Mouse (Mus musculus) forebrain, embryonic 14.5 days (tissue): ENCODE data around the gene Ddx42. TPM values are rescaled to one million over a fixed set of nuclear protein-coding genes. Genes with fewer than 3 reads are reported as not detected.

Experiments used
- ATAC-seq: fragments of 200-750 bp; cut with Nextera tagmentation; 2 replicates; pipeline ENCODE4 v1.8.0; 2017; ENCODE audit warnings: mild to moderate bottlenecking, moderate library complexity
- DNase-seq: peaks from one replicate; pipeline ENCODE4 v3.0.0-alpha.2; 2015; ENCODE audit warnings: low spot score
- H3K27ac ChIP-seq: fragments of 300-500 bp; sonication (generic); 2 replicates; pipeline ENCODE4 v1.5.1; 2014; ENCODE audit warnings: low read depth, mild to moderate bottlenecking, control low read depth, low read length, moderate library complexity
- H3K27me3 ChIP-seq: fragments of 300-500 bp; sonication (generic); replicated peaks from 2 replicates; pipeline ENCODE4 v1.6.1; 2014; ENCODE audit warnings: low read length, control low read depth, mixed read lengths; ENCODE audit not compliant: control insufficient read depth, insufficient read depth
- H3K36me3 ChIP-seq: fragments of 300-500 bp; sonication (generic); 2 replicates; pipeline ENCODE4 v1.6.1; 2014; ENCODE audit warnings: low read length, control low read depth; ENCODE audit not compliant: control insufficient read depth, insufficient read depth
- H3K4me1 ChIP-seq: fragments of 300-500 bp; sonication (generic); 2 replicates; pipeline ENCODE4 v1.6.1; 2014; ENCODE audit warnings: antibody characterized with exemption, low read length, control low read depth; ENCODE audit not compliant: control insufficient read depth, insufficient read depth
- H3K4me2 ChIP-seq: fragments of 300-500 bp; sonication (generic); 2 replicates; pipeline ENCODE4 v1.6.1; 2014; ENCODE audit warnings: mild to moderate bottlenecking, control low read depth, low read length
- H3K4me3 ChIP-seq: fragments of 300-500 bp; sonication (generic); 2 replicates; pipeline ENCODE4 v1.5.1; 2014; ENCODE audit warnings: low read depth, low read length, control low read depth
- H3K9ac ChIP-seq: fragments of 300-500 bp; sonication (generic); 2 replicates; pipeline ENCODE4 v1.6.1; 2014; ENCODE audit warnings: mild to moderate bottlenecking, low read length, control low read depth, moderate library complexity
- H3K9me3 ChIP-seq: fragments of 300-500 bp; sonication (generic); replicated peaks from 2 replicates; pipeline ENCODE4 v1.6.1; 2016; ENCODE audit warnings: low read length, control low read depth, mixed read lengths; ENCODE audit not compliant: control insufficient read depth
- WGBS: fragments of 180-500 bp; shearing (Covaris S2); extraction: QIAGEN DNeasy Blood & Tissue Kit; methylation state at CpG from one replicate; pipeline ENCODE4 v1.1.7; 2014; 5-methylcytosine and 5-hydroxymethylcytosine counted together
- polyA plus RNA-seq: library from polyadenylated mRNA; unstranded; fragments of >200 nt; fragmentation: Nextera tagmentation; extraction: Ambion mirVana; gene quantifications from 2 replicates; pipeline ENCODE4 v1.2.1, GENCODE M21; 2014

Gene Ddx42
- polyA plus RNA-seq, 1 experiment from 2014 or later: 65.6 TPM

GRCm38 (mm10) chr11:106290376-106290775 lies 73.7 kb downstream of the Ddx42 start:
- Histone ChIP-seq H3K9me3 (no peaks in the 10 kb centered on the region), H3K4me1 (no peaks in the 10 kb centered on the region), H3K4me2 (no peak overlapping the region), H3K27me3 (no peaks in the 10 kb centered on the region), H3K36me3 (no peaks in the 10 kb centered on the region), H3K27ac (no peak overlapping the region), H3K4me3 (no peak overlapping the region), H3K9ac (no peak overlapping the region)
- 94% methylated on average over 5 of the region's 5 CpGs for WGBS
- DNase-seq (no peak), ATAC-seq (no peak)

GRCm38 (mm10) chr11:106291861-106292260 lies 75.1 kb downstream of the Ddx42 start:
- Histone ChIP-seq H3K36me3 (no peaks in the 10 kb centered on the region), H3K9ac (no peak overlapping the region), H3K27me3 (no peaks in the 10 kb centered on the region), H3K4me1 (no peaks in the 10 kb centered on the region), H3K27ac (no peak overlapping the region), H3K4me3 (no peak overlapping the region), H3K4me2 (no peak overlapping the region), H3K9me3 (no peaks in the 10 kb centered on the region)
- ATAC-seq: no peak
- DNase-seq: no peak
- 94% methylated on average over 2 of the region's 2 CpGs for WGBS

Other genes with a start within 250 kb of the Ddx42 start
- gene Ace, start 249.0 kb upstream of the Ddx42 start, polyA plus RNA-seq: 1.9 and 3.1 TPM in 2 replicates
- gene Ace3, start 222.3 kb upstream of the Ddx42 start, polyA plus RNA-seq: not detected in 2 replicates
- 0.48 and 0.57 TPM in 2 replicates for gene Kcnh6, start 208.8 kb upstream of the Ddx42 start, polyA plus RNA-seq
- 76.2 and 93.6 TPM in 2 replicates for gene Dcaf7, start 180.1 kb upstream of the Ddx42 start, polyA plus RNA-seq
- gene Taco1, start 150.9 kb upstream of the Ddx42 start, polyA plus RNA-seq: 5.7 and 7.0 TPM in 2 replicates
- gene Map3k3, start 132.3 kb upstream of the Ddx42 start, polyA plus RNA-seq: 9.0 and 11.0 TPM in 2 replicates
- not detected in 2 replicates for gene Gm10840, start 56.1 kb upstream of the Ddx42 start, polyA plus RNA-seq
- 223 and 240 TPM in 2 replicates for gene Limd2, start 56.1 kb upstream of the Ddx42 start, polyA plus RNA-seq
- 31.1 and 34.1 TPM in 2 replicates for gene Strada, start 14.8 kb upstream of the Ddx42 start, polyA plus RNA-seq
- 71.0 and 80.1 TPM in 2 replicates for gene Ccdc47, start 582 bp upstream of the Ddx42 start, polyA plus RNA-seq
- 34.6 and 35.8 TPM in 2 replicates for gene Ftsj3, start 39.2 kb downstream of the Ddx42 start, polyA plus RNA-seq
- gene Psmc5, start 39.2 kb downstream of the Ddx42 start, polyA plus RNA-seq: 279 and 286 TPM in 2 replicates
- gene Smarcd2, start 56.0 kb downstream of the Ddx42 start, polyA plus RNA-seq: 11.1 and 11.7 TPM in 2 replicates
- gene Tcam1, start 59.7 kb downstream of the Ddx42 start, polyA plus RNA-seq: 0.05 and 0.22 TPM in 2 replicates
- not detected in 2 replicates for gene Gh, start 84.9 kb downstream of the Ddx42 start, polyA plus RNA-seq
- 0.79 and 0.95 TPM in 2 replicates for gene Cd79b, start 97.8 kb downstream of the Ddx42 start, polyA plus RNA-seq
- gene Scn4a, start 136.4 kb downstream of the Ddx42 start, polyA plus RNA-seq: not detected in 2 replicates
- not detected in 2 replicates for gene Prr29, start 148.5 kb downstream of the Ddx42 start, polyA plus RNA-seq
- gene Icam2, start 171.1 kb downstream of the Ddx42 start, polyA plus RNA-seq: 16.0 and 17.9 TPM in 2 replicates